Mouse (Mus musculus) G1E (cell line): ENCODE results near the gene 1700069L16Rik. TPM values are rescaled to one million over a fixed set of nuclear protein-coding genes. Genes with fewer than 3 reads are reported as not detected.

Experiments
- ATAC-seq: 2 replicates; pipeline ENCODE4 v1.8.0; 2016; ENCODE audit warnings: mild to moderate bottlenecking; ENCODE audit not compliant: insufficient number of reproducible peaks, poor library complexity, low FRiP score, severe bottlenecking; ENCODE audit errors: extremely low read depth
- DNase-seq: peaks from one replicate; pipeline ENCODE4 v3.0.0; 2012; ENCODE audit warnings: low spot score
- H3K27me3 ChIP-seq: 2 replicates; pipeline ENCODE4 v1.6.1; 2012; ENCODE audit warnings: mild to moderate bottlenecking, low read length, inconsistent platforms; ENCODE audit not compliant: insufficient read depth
- H3K36me3 ChIP-seq: replicated peaks from 2 replicates; pipeline ENCODE3; 2012; ENCODE audit warnings: mild to moderate bottlenecking, inconsistent platforms
- H3K4me1 ChIP-seq: 2 replicates; pipeline ENCODE4 v1.6.1; 2012; ENCODE audit warnings: low read depth, low read length, inconsistent platforms, mixed read lengths; ENCODE audit not compliant: insufficient read depth
- H3K4me3 ChIP-seq: 2 replicates; pipeline ENCODE4 v1.5.1; 2012; ENCODE audit warnings: low read depth, mild to moderate bottlenecking, inconsistent platforms, low read length, moderate library complexity, mixed read lengths
- H3K9me3 ChIP-seq: replicated peaks from 2 replicates; pipeline ENCODE4 v1.6.1; 2012; ENCODE audit warnings: inconsistent platforms
- CTCF ChIP-seq: IDR thresholded peaks from 2 replicates; pipeline ENCODE4 v1.5.1; 2012; ENCODE audit warnings: low read depth, low read length, inconsistent platforms, mixed read lengths
- GATA1 ChIP-seq: IDR thresholded peaks from 2 replicates; pipeline ENCODE4 v1.6.1; 2012; ENCODE audit warnings: borderline replicate concordance, low read length, inconsistent platforms, mixed read lengths
- GATA2 ChIP-seq: IDR thresholded peaks from 2 replicates; pipeline ENCODE4 v1.6.1; 2012; ENCODE audit warnings: low read depth, low read length, inconsistent platforms, borderline replicate concordance
- POLR2AphosphoS5 ChIP-seq: IDR thresholded peaks from 2 replicates; pipeline ENCODE4 v1.6.1; 2012; ENCODE audit warnings: low read depth, low read length, inconsistent platforms; ENCODE audit not compliant: insufficient replicate concordance
- TAL1 ChIP-seq: conservative IDR thresholded peaks from 2 replicates; pipeline ENCODE4 v1.6.1; 2012; ENCODE audit warnings: low read depth, low read length, inconsistent platforms, mixed read lengths
- polyA plus RNA-seq: library from polyadenylated mRNA; stranded (reverse); fragments of >175 nt; gene quantifications from 2 replicates; pipeline ENCODE4 v1.2.3, GENCODE M21; 2012
- total RNA-seq, 2 experiments: library from RNA; stranded (forward) in 1 of 2; stranded (reverse) in 1 of 2; fragments of 200-1000 nt in 1 of 2; fragments of >200 nt in 1 of 2; fragmentation: Nextera tagmentation in 1 of 2; gene quantifications; 2 replicates each; pipeline ENCODE4 v1.2.3; 2014 to 2017

1700069L16Rik gene
- total and polyA plus RNA-seq, 3 experiments, result not detected

DNA sequence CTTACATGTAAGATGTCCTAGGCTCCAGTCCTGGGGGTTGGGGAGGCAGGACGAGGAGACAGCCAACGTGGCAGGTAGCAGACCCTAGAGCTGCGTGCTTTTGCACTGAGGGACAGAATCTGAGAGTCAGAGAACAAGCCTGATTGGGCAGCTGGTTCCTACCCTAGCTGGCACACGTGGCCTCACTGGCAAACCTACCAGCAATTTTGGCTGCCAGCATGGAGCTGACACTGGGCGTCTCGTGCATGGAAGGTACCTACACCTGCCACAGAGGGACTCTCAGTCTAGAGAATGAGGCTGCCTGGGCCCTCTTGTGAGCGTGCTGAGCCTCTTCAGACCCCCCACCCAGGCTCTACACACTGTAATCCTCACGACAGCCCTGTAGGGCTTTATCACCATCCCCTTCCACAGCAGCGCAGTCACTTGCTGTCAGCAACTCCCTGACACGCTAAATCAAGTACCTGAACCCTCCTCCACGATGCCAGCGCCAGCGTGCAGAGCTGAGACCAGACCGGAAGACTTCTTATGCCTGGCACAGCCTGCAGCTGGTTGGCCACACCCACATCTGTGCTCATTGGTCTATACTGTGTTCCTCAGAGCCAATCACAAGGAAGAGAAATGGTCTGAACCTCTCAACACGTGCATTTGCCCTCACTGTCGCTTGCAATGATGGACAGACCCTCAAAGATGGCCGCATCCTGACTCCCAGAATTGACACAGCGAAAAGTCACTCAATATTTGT, 81.3 kb downstream of the 1700069L16Rik start:
- ATAC-seq, result no peak
- Histone ChIP-seq H3K9me3 (peaks cover 91% of the 10 kb centered on the region), H3K4me3 (no peak overlapping the region), H3K4me1 (no peaks in the 10 kb centered on the region), H3K27me3 (no peaks in the 10 kb centered on the region), H3K36me3 (no peaks in the 10 kb centered on the region)
- TF ChIP-seq TAL1 (no peak), CTCF (no peak), GATA2 (no peak), POLR2AphosphoS5 (no peak), GATA1 (no peak)
- DNase-seq, result no peak

Other genes with a start within 250 kb of the 1700069L16Rik start
- gene Wscd2, start 234.4 kb downstream of the 1700069L16Rik start, total RNA-seq (2014; fragmentation: Nextera tagmentation), result not detected in 2 replicates
- gene Wscd2, start 234.4 kb downstream of the 1700069L16Rik start, total RNA-seq (2017), result 0.06 and 0.27 TPM in 2 replicates
- gene Wscd2, start 234.4 kb downstream of the 1700069L16Rik start, polyA plus RNA-seq, result not detected in 2 replicates
- not detected in 2 replicates for gene Cmklr1, start 74.3 kb downstream of the 1700069L16Rik start, total RNA-seq (2014; fragmentation: Nextera tagmentation)
- gene Cmklr1, start 74.3 kb downstream of the 1700069L16Rik start, total RNA-seq (2017), result 0.05 TPM in 1 of 2 replicates, not detected in the other
- gene Cmklr1, start 74.3 kb downstream of the 1700069L16Rik start, polyA plus RNA-seq, result not detected in 2 replicates
- 2.4 and 5.8 TPM in 2 replicates for gene Ficd, start 11.0 kb upstream of the 1700069L16Rik start, total RNA-seq (2014; fragmentation: Nextera tagmentation)
- 1.5 and 1.7 TPM in 2 replicates for gene Ficd, start 11.0 kb upstream of the 1700069L16Rik start, total RNA-seq (2017)
- 1.4 and 1.9 TPM in 2 replicates for gene Ficd, start 11.0 kb upstream of the 1700069L16Rik start, polyA plus RNA-seq
- 18.6 and 19.0 TPM in 2 replicates for gene Sart3, start 47.7 kb upstream of the 1700069L16Rik start, total RNA-seq (2014; fragmentation: Nextera tagmentation)
- gene Sart3, start 47.7 kb upstream of the 1700069L16Rik start, total RNA-seq (2017), result 30.4 and 32.6 TPM in 2 replicates
- gene Sart3, start 47.7 kb upstream of the 1700069L16Rik start, polyA plus RNA-seq, result 45.6 and 52.6 TPM in 2 replicates
- 44.2 and 46.2 TPM in 2 replicates for gene Iscu, start 48.0 kb upstream of the 1700069L16Rik start, total RNA-seq (2014; fragmentation: Nextera tagmentation)
- 76.9 and 93.6 TPM in 2 replicates for gene Iscu, start 48.0 kb upstream of the 1700069L16Rik start, total RNA-seq (2017)
- 39.5 and 50.7 TPM in 2 replicates for gene Iscu, start 48.0 kb upstream of the 1700069L16Rik start, polyA plus RNA-seq
- not detected in 2 replicates for gene Tmem119, start 75.7 kb upstream of the 1700069L16Rik start, total RNA-seq (2014; fragmentation: Nextera tagmentation)
- 0.12 and 0.27 TPM in 2 replicates for gene Tmem119, start 75.7 kb upstream of the 1700069L16Rik start, total RNA-seq (2017)
- gene Tmem119, start 75.7 kb upstream of the 1700069L16Rik start, polyA plus RNA-seq, result 0.21 and 0.24 TPM in 2 replicates
- 12.7 and 13.9 TPM in 2 replicates for gene Selplg, start 107.9 kb upstream of the 1700069L16Rik start, total RNA-seq (2014; fragmentation: Nextera tagmentation)
- 8.5 and 10.7 TPM in 2 replicates for gene Selplg, start 107.9 kb upstream of the 1700069L16Rik start, total RNA-seq (2017)
- gene Selplg, start 107.9 kb upstream of the 1700069L16Rik start, polyA plus RNA-seq, result 18.7 and 22.5 TPM in 2 replicates
- gene Coro1c, start 184.0 kb upstream of the 1700069L16Rik start, total RNA-seq (2014; fragmentation: Nextera tagmentation), result 77.5 and 83.7 TPM in 2 replicates
- gene Coro1c, start 184.0 kb upstream of the 1700069L16Rik start, total RNA-seq (2017), result 70.5 and 77.3 TPM in 2 replicates
- gene Coro1c, start 184.0 kb upstream of the 1700069L16Rik start, polyA plus RNA-seq, result 56.6 and 59.1 TPM in 2 replicates